Mouse (Mus musculus): ENCODE data around the gene Trnt1. TPM values are rescaled to one million over a fixed set of nuclear protein-coding genes. Genes with fewer than 3 reads are reported as not detected.

Gene Trnt1
- polyA plus RNA-seq, 1 experiment from 2014 or later: 38.0 TPM

- TF ChIP-seq CTCF (IDR thresholded peaks at IDR 0.05): no peak
- ATAC-seq (no peak), DNase-seq (ENCODE audit: low read depth, low spot score) (no peak)
- POLR2A ChIA-PET: no interaction called here
- in situ Hi-C loops (cut with MboI; ENCODE audit: low pct_unique_long_range_greater_than_20kb): loop anchor here (25.0 kb wide), 1 partner anchor 1600 kb away; no protein-coding TSS in a partner anchor
- H3K27me3 ChIP-seq: no peaks in the 10 kb centered on the region
- CTCF ChIA-PET: no interaction called here
Observed at GRCm38 (mm10) chr6:106787138-106787537, 18.2 kb downstream of the Trnt1 start.

GRCm38 (mm10) chr6:106791429-106791828, 22.5 kb downstream of the Trnt1 start:
- ATAC-seq: no peak
- in situ Hi-C loops (cut with MboI; ENCODE audit: low pct_unique_long_range_greater_than_20kb): loop anchor here (25.0 kb wide), 1 partner anchor 1596 kb away; no protein-coding TSS in a partner anchor
- ChIA-PET CTCF (interaction anchor here (1.9 kb wide), 1 partner anchor 16 kb away, joined by 4 read pairs; no protein-coding TSS in a partner anchor), POLR2A (no interaction called here)
- no peaks in the 10 kb centered on the region for H3K27me3 ChIP-seq
- no peak for TF ChIP-seq CTCF (IDR thresholded peaks at IDR 0.05)
- DNase-seq (ENCODE audit: low read depth, low spot score): no peak

GRCm38 (mm10) chr6:106792486-106792885, 23.6 kb downstream of the Trnt1 start:
- no peaks in the 10 kb centered on the region for H3K27me3 ChIP-seq
- CTCF ChIA-PET: interaction anchor here (0.7 to 1.4 kb wide), 2 partner anchors 12 kb away, joined by 3 read pairs; no protein-coding TSS in a partner anchor
- TF ChIP-seq CTCF (IDR thresholded peaks at IDR 0.05): no peak
- DNase-seq (ENCODE audit: low read depth, low spot score): no peak
- POLR2A ChIA-PET: interaction anchor here (0.9 kb wide), 1 partner anchor 16 kb away, joined by 3 read pairs; no protein-coding TSS in a partner anchor
- in situ Hi-C loops (cut with MboI; ENCODE audit: low pct_unique_long_range_greater_than_20kb): loop anchor here (25.0 kb wide), 1 partner anchor 1595 kb away; no protein-coding TSS in a partner anchor
- ATAC-seq: no peak

GRCm38 (mm10) chr6:106793088-106793487, 24.2 kb downstream of the Trnt1 start:
- no peaks in the 10 kb centered on the region for H3K27me3 ChIP-seq
- no peak for TF ChIP-seq CTCF (IDR thresholded peaks at IDR 0.05)
- in situ Hi-C loops (cut with MboI; ENCODE audit: low pct_unique_long_range_greater_than_20kb): loop anchor here (25.0 kb wide), 1 partner anchor 1594 kb away; no protein-coding TSS in a partner anchor
- DNase-seq (ENCODE audit: low read depth, low spot score): no peak
- CTCF ChIA-PET: interaction anchor here (1.4 kb wide), 1 partner anchor 12 kb away, joined by 3 read pairs; no protein-coding TSS in a partner anchor
- POLR2A ChIA-PET: interaction anchor here (0.9 kb wide), 1 partner anchor 17 kb away, joined by 3 read pairs; no protein-coding TSS in a partner anchor
- no peak for ATAC-seq

- DNase-seq (ENCODE audit: low read depth, low spot score) (no peak), ATAC-seq (no peak)
- no peaks in the 10 kb centered on the region for H3K27me3 ChIP-seq
- POLR2A ChIA-PET: interaction anchor here (0.9 kb wide), 1 partner anchor 17 kb away, joined by 3 read pairs; no protein-coding TSS in a partner anchor
- TF ChIP-seq CTCF (IDR thresholded peaks at IDR 0.05): no peak
- in situ Hi-C loops (cut with MboI; ENCODE audit: low pct_unique_long_range_greater_than_20kb): loop anchor here (25.0 kb wide), 1 partner anchor 1594 kb away; no protein-coding TSS in a partner anchor
- CTCF ChIA-PET: interaction anchor here (1.4 kb wide), 1 partner anchor 13 kb away, joined by 3 read pairs; no protein-coding TSS in a partner anchor
Observed at GRCm38 (mm10) chr6:106793621-106794020, 24.7 kb downstream of the Trnt1 start.

GRCm38 (mm10) chr6:106794094-106794814, 25.3 kb downstream of the Trnt1 start:
- ATAC-seq: no peak
- ChIA-PET CTCF (no interaction called here), POLR2A (no interaction called here)
- DNase-seq (ENCODE audit: low read depth, low spot score): no peak
- no peak for TF ChIP-seq CTCF (IDR thresholded peaks at IDR 0.05)
- in situ Hi-C loops (cut with MboI; ENCODE audit: low pct_unique_long_range_greater_than_20kb): loop anchor here (25.0 kb wide), 1 partner anchor 1593 kb away; no protein-coding TSS in a partner anchor
- H3K27me3 ChIP-seq: no peaks in the 10 kb centered on the region

GRCm38 (mm10) chr6:106799333-106800226, 30.7 kb downstream of the Trnt1 start, which contains the start of gene Crbn:
Gene Crbn (minus strand): TSS chr6:106800077.
- H3K27me3 ChIP-seq: no peaks in the 10 kb centered on the region
- peak; percentile 100 for TF ChIP-seq CTCF (IDR thresholded peaks at IDR 0.05)
- CTCF ChIA-PET: interaction anchor here (1.4 to 1.9 kb wide), 3 partner anchors 14 to 136 kb away, joined by 3 to 7 read pairs (median 4); no protein-coding TSS in a partner anchor
- POLR2A ChIA-PET: no interaction called here
- peak; percentile 30 for DNase-seq (ENCODE audit: low read depth, low spot score)
- in situ Hi-C loops (cut with MboI; ENCODE audit: low pct_unique_long_range_greater_than_20kb): loop anchor here (5.0 to 25.0 kb wide), 2 partner anchors 137 to 1588 kb away; no protein-coding TSS in a partner anchor
- peak; percentile 98 for ATAC-seq

- POLR2A ChIA-PET: no interaction called here
Observed at GRCm38 (mm10) chr6:106800227-106800557, 31.3 kb downstream of the Trnt1 start.

GRCm38 (mm10) chr6:106804904-106805303, 36.0 kb downstream of the Trnt1 start:
- ChIA-PET CTCF (interaction anchor here (0.7 to 1.4 kb wide), 5 partner anchors 9 to 1248 kb away, joined by 3 to 5 read pairs (median 3); no protein-coding TSS in a partner anchor), POLR2A (no interaction called here)
- in situ Hi-C loops (cut with MboI; ENCODE audit: low pct_unique_long_range_greater_than_20kb): loop anchor here (5.0 kb wide), 2 partner anchors 143 to 1257 kb away; no protein-coding TSS in a partner anchor
- peak; percentile 90 for ATAC-seq
- no peaks in the 10 kb centered on the region for H3K27me3 ChIP-seq
- peak; percentile 35 for DNase-seq (ENCODE audit: low read depth, low spot score)
- TF ChIP-seq CTCF (IDR thresholded peaks at IDR 0.05): peak; percentile 70

More at GRCm38 (mm10) chr6:106800227-106800557, 31.3 kb downstream of the Trnt1 start:
- ATAC-seq: no peak
- no peaks in the 10 kb centered on the region for H3K27me3 ChIP-seq
- no peak for DNase-seq (ENCODE audit: low read depth, low spot score)
- no peak for TF ChIP-seq CTCF (IDR thresholded peaks at IDR 0.05)
- CTCF ChIA-PET: interaction anchor here (1.4 to 1.5 kb wide), 2 partner anchors 13 to 137 kb away, joined by 3 to 7 read pairs; no protein-coding TSS in a partner anchor
- in situ Hi-C loops (cut with MboI; ENCODE audit: low pct_unique_long_range_greater_than_20kb): loop anchor here (5.0 kb wide), 1 partner anchor 138 kb away; no protein-coding TSS in a partner anchor

GRCm38 (mm10) chr6:106809161-106809560, 40.2 kb downstream of the Trnt1 start:
- CTCF ChIA-PET: interaction anchor here (1.3 kb wide), 1 partner anchor 10 kb away, joined by 5 read pairs; no protein-coding TSS in a partner anchor
- in situ Hi-C loops (cut with MboI; ENCODE audit: low pct_unique_long_range_greater_than_20kb): loop anchor here (5.0 kb wide), 1 partner anchor 1253 kb away; no protein-coding TSS in a partner anchor
- peaks cover 16% of the 10 kb centered on the region for H3K27me3 ChIP-seq
- no peak for DNase-seq (ENCODE audit: low read depth, low spot score)
- no peak for ATAC-seq
- POLR2A ChIA-PET: no interaction called here
- TF ChIP-seq CTCF (IDR thresholded peaks at IDR 0.05): no peak

Measured in Patski (cell line).